Mouse (Mus musculus): ENCODE data around the gene Ccdc81. TPM values are rescaled to one million over a fixed set of nuclear protein-coding genes. Genes with fewer than 3 reads are reported as not detected.

The Ccdc81 gene
- polyA plus RNA-seq, 1 experiment from 2014 or later = 0.04 TPM

GRCm38 (mm10) chr7:89842404-89842715 lies 61.1 kb downstream of the Ccdc81 start:
- Histone ChIP-seq H3K36me3 (ENCODE audit: control insufficient read depth, insufficient read depth) (no peaks in the 10 kb centered on the region), H3K9me3 (ENCODE audit: control insufficient read depth) (no peaks in the 10 kb centered on the region), H3K27me3 (replicated peaks; ENCODE audit: control insufficient read depth, insufficient read depth, low read length) (no peaks in the 10 kb centered on the region), H3K4me3 (ENCODE audit: low read depth, low read length) (no peak overlapping the region), H3K27ac (ENCODE audit: low read depth, low read length) (no peak overlapping the region), H3K9ac (ENCODE audit: low read depth, low read length) (no peak overlapping the region), H3K4me1 (replicated peaks; ENCODE audit: control insufficient read depth, insufficient read depth, low read length) (0 out of 2 replicates have a peak, but pooled peaks cover 3% of the 10 kb centered on the region), H3K4me2 (replicated peaks; ENCODE audit: low read depth) (no peak overlapping the region)
- ATAC-seq = 0 out of 2 replicates have a peak, but pooled peaks have one; percentile 5
- WGBS = 92% methylated on average over 5 of the region's 5 CpGs
- TF ChIP-seq CTCF (IDR thresholded peaks at IDR 0.05; ENCODE audit: low read depth) = no peak

- Histone ChIP-seq H3K4me1 (replicated peaks; ENCODE audit: control insufficient read depth, insufficient read depth, low read length) (0 out of 2 replicates have a peak, but pooled peaks cover 3% of the 10 kb centered on the region), H3K9ac (ENCODE audit: low read depth, low read length) (no peak overlapping the region), H3K4me2 (replicated peaks; ENCODE audit: low read depth) (no peak overlapping the region), H3K9me3 (ENCODE audit: control insufficient read depth) (no peaks in the 10 kb centered on the region), H3K4me3 (ENCODE audit: low read depth, low read length) (no peak overlapping the region), H3K27me3 (replicated peaks; ENCODE audit: control insufficient read depth, insufficient read depth, low read length) (no peaks in the 10 kb centered on the region), H3K36me3 (ENCODE audit: control insufficient read depth, insufficient read depth) (no peaks in the 10 kb centered on the region), H3K27ac (ENCODE audit: low read depth, low read length) (no peak overlapping the region)
- WGBS = 30% methylated on average over 15 of the region's 15 CpGs
- ATAC-seq = peak; percentile 53
- peak; percentile 94 for TF ChIP-seq CTCF (IDR thresholded peaks at IDR 0.05; ENCODE audit: low read depth)
Observed at GRCm38 (mm10) chr7:89841670-89842403, 61.6 kb downstream of the Ccdc81 start.

- no peak for TF ChIP-seq CTCF (IDR thresholded peaks at IDR 0.05; ENCODE audit: low read depth)
- 0 out of 2 replicates have a peak, but pooled peaks cover 3% of the 10 kb centered on the region for H3K4me1 ChIP-seq (replicated peaks; ENCODE audit: control insufficient read depth, insufficient read depth, low read length)
- H3K4me2 ChIP-seq (replicated peaks; ENCODE audit: low read depth) = no peak overlapping the region
- H3K27me3 ChIP-seq (replicated peaks; ENCODE audit: control insufficient read depth, insufficient read depth, low read length) = no peaks in the 10 kb centered on the region
- ATAC-seq = no peak
- 58% methylated on average over 8 of the region's 8 CpGs for WGBS
- no peak overlapping the region for H3K4me3 ChIP-seq (ENCODE audit: low read depth, low read length)
- no peak overlapping the region for H3K27ac ChIP-seq (ENCODE audit: low read depth, low read length)
- no peaks in the 10 kb centered on the region for H3K9me3 ChIP-seq (ENCODE audit: control insufficient read depth)
- no peaks in the 10 kb centered on the region for H3K36me3 ChIP-seq (ENCODE audit: control insufficient read depth, insufficient read depth)
- H3K9ac ChIP-seq (ENCODE audit: low read depth, low read length) = no peak overlapping the region
Observed at GRCm38 (mm10) chr7:89839721-89840120, 63.7 kb downstream of the Ccdc81 start.

GRCm38 (mm10) chr7:89837841-89838240 lies 65.6 kb downstream of the Ccdc81 start:
- TF ChIP-seq CTCF (IDR thresholded peaks at IDR 0.05; ENCODE audit: low read depth) = no peak
- Histone ChIP-seq H3K36me3 (ENCODE audit: control insufficient read depth, insufficient read depth) (no peaks in the 10 kb centered on the region), H3K9me3 (ENCODE audit: control insufficient read depth) (no peaks in the 10 kb centered on the region), H3K27ac (ENCODE audit: low read depth, low read length) (no peak overlapping the region), H3K4me2 (replicated peaks; ENCODE audit: low read depth) (no peak overlapping the region), H3K4me3 (ENCODE audit: low read depth, low read length) (no peak overlapping the region), H3K27me3 (replicated peaks; ENCODE audit: control insufficient read depth, insufficient read depth, low read length) (no peaks in the 10 kb centered on the region), H3K4me1 (replicated peaks; ENCODE audit: control insufficient read depth, insufficient read depth, low read length) (0 out of 2 replicates have a peak, but pooled peaks cover 3% of the 10 kb centered on the region), H3K9ac (ENCODE audit: low read depth, low read length) (no peak overlapping the region)
- ATAC-seq = 0 out of 2 replicates have a peak, but pooled peaks have one; percentile 29
- 51% methylated on average over 4 of the region's 4 CpGs for WGBS

- no peak for ATAC-seq
- Histone ChIP-seq H3K4me1 (replicated peaks; ENCODE audit: control insufficient read depth, insufficient read depth, low read length) (0 out of 2 replicates have a peak, but pooled peaks cover 3% of the 10 kb centered on the region), H3K4me2 (replicated peaks; ENCODE audit: low read depth) (no peak overlapping the region), H3K9me3 (ENCODE audit: control insufficient read depth) (no peaks in the 10 kb centered on the region), H3K27ac (ENCODE audit: low read depth, low read length) (no peak overlapping the region), H3K27me3 (replicated peaks; ENCODE audit: control insufficient read depth, insufficient read depth, low read length) (no peaks in the 10 kb centered on the region), H3K4me3 (ENCODE audit: low read depth, low read length) (no peak overlapping the region), H3K9ac (ENCODE audit: low read depth, low read length) (no peak overlapping the region), H3K36me3 (ENCODE audit: control insufficient read depth, insufficient read depth) (no peaks in the 10 kb centered on the region)
- WGBS = 95% methylated on average over 7 of the region's 7 CpGs
- no peak for TF ChIP-seq CTCF (IDR thresholded peaks at IDR 0.05; ENCODE audit: low read depth)
Observed at GRCm38 (mm10) chr7:89836676-89837075, 66.8 kb downstream of the Ccdc81 start.

- Histone ChIP-seq H3K4me3 (ENCODE audit: low read depth, low read length) (no peak overlapping the region), H3K27ac (ENCODE audit: low read depth, low read length) (no peak overlapping the region), H3K36me3 (ENCODE audit: control insufficient read depth, insufficient read depth) (no peaks in the 10 kb centered on the region), H3K4me1 (replicated peaks; ENCODE audit: control insufficient read depth, insufficient read depth, low read length) (0 out of 2 replicates have a peak, but pooled peaks cover 3% of the 10 kb centered on the region), H3K27me3 (replicated peaks; ENCODE audit: control insufficient read depth, insufficient read depth, low read length) (no peaks in the 10 kb centered on the region), H3K9me3 (ENCODE audit: control insufficient read depth) (no peaks in the 10 kb centered on the region), H3K9ac (ENCODE audit: low read depth, low read length) (no peak overlapping the region), H3K4me2 (replicated peaks; ENCODE audit: low read depth) (no peak overlapping the region)
- no peak for ATAC-seq
- 70% methylated on average over 8 of the region's 8 CpGs for WGBS
- no peak for TF ChIP-seq CTCF (IDR thresholded peaks at IDR 0.05; ENCODE audit: low read depth)
Observed at GRCm38 (mm10) chr7:89835566-89835965, 67.9 kb downstream of the Ccdc81 start.
